Mouse (Mus musculus): ENCODE results near the gene Camk2d.

Gene Camk2d

GRCm38 (mm10) chr3:126612748-126613509, 16.8 kb downstream of the Camk2d start:
- no peak for DNase-seq (ENCODE audit: inconsistent ontology term)

- DNase-seq (ENCODE audit: inconsistent ontology term): no peak
These were observed 17.5 kb downstream of the Camk2d start for GRCm38 (mm10) chr3:126613510-126614128.

- no peak for DNase-seq (ENCODE audit: inconsistent ontology term)
These were observed 19.2 kb downstream of the Camk2d start for GRCm38 (mm10) chr3:126615306-126615705.

- DNase-seq (ENCODE audit: inconsistent ontology term): no peak
These were observed 24.1 kb downstream of the Camk2d start for GRCm38 (mm10) chr3:126620152-126620551.

- DNase-seq (ENCODE audit: inconsistent ontology term): no peak
These were observed 26.4 kb downstream of the Camk2d start for GRCm38 (mm10) chr3:126622509-126622908.

GRCm38 (mm10) chr3:126624994-126625763, 29.1 kb downstream of the Camk2d start:
- no peak for DNase-seq (ENCODE audit: inconsistent ontology term)

- no peak for DNase-seq (ENCODE audit: inconsistent ontology term)
These were observed 29.6 kb downstream of the Camk2d start for GRCm38 (mm10) chr3:126625764-126626040.

- no peak for DNase-seq (ENCODE audit: inconsistent ontology term)
These were observed 31.9 kb downstream of the Camk2d start for GRCm38 (mm10) chr3:126627968-126628367.

- DNase-seq (ENCODE audit: inconsistent ontology term): no peak
These were observed 32.3 kb downstream of the Camk2d start for GRCm38 (mm10) chr3:126628380-126628779.

- peak; percentile 72 for DNase-seq (ENCODE audit: inconsistent ontology term)
These were observed 32.9 kb downstream of the Camk2d start for GRCm38 (mm10) chr3:126629040-126629439.

GRCm38 (mm10) chr3:126630111-126630869, 34.2 kb downstream of the Camk2d start:
- DNase-seq (ENCODE audit: inconsistent ontology term): no peak

- DNase-seq (ENCODE audit: inconsistent ontology term): no peak
These were observed 35.5 kb downstream of the Camk2d start for GRCm38 (mm10) chr3:126631583-126631982.

- no peak for DNase-seq (ENCODE audit: inconsistent ontology term)
These were observed 36.5 kb downstream of the Camk2d start for GRCm38 (mm10) chr3:126632580-126632979.

GRCm38 (mm10) chr3:126634171-126634570, 38.1 kb downstream of the Camk2d start:
- no peak for DNase-seq (ENCODE audit: inconsistent ontology term)

- no peak for DNase-seq (ENCODE audit: inconsistent ontology term)
These were observed 42.2 kb downstream of the Camk2d start for GRCm38 (mm10) chr3:126638259-126638658.

GRCm38 (mm10) chr3:126639098-126639513, 43.0 kb downstream of the Camk2d start:
- DNase-seq (ENCODE audit: inconsistent ontology term): peak; percentile 87

- DNase-seq (ENCODE audit: inconsistent ontology term): no peak
These were observed 44.5 kb downstream of the Camk2d start for GRCm38 (mm10) chr3:126640443-126641251.

- DNase-seq (ENCODE audit: inconsistent ontology term): no peak
These were observed 45.3 kb downstream of the Camk2d start for GRCm38 (mm10) chr3:126641451-126641850.

GRCm38 (mm10) chr3:126643071-126644010, 47.2 kb downstream of the Camk2d start:
- no peak for DNase-seq (ENCODE audit: inconsistent ontology term)

GRCm38 (mm10) chr3:126650332-126650731, 54.2 kb downstream of the Camk2d start:
- no peak for DNase-seq (ENCODE audit: inconsistent ontology term)
